Mouse (Mus musculus) ES-Bruce4 (cell line): ENCODE results near the gene Gm21762.
"Not testable (repeated sequence)": the region's sequence is repeated elsewhere in the genome, so short reads cannot be mapped to it uniquely, and the experiment has no call there.

ENCODE experiments used
- CTCF ChIP-seq: IDR thresholded peaks from one replicate; pipeline ENCODE4 v1.8.1; 2011; ENCODE audit warnings: low read depth, low read length
- EP300 ChIP-seq: IDR thresholded peaks from 2 replicates; pipeline ENCODE4 v1.6.1; 2011; ENCODE audit warnings: low read depth, low read length; ENCODE audit not compliant: insufficient read depth
- POLR2A ChIP-seq: IDR thresholded peaks from one replicate; pipeline ENCODE4 v1.8.1; 2011; ENCODE audit warnings: low read length; ENCODE audit not compliant: insufficient read depth

DNA sequence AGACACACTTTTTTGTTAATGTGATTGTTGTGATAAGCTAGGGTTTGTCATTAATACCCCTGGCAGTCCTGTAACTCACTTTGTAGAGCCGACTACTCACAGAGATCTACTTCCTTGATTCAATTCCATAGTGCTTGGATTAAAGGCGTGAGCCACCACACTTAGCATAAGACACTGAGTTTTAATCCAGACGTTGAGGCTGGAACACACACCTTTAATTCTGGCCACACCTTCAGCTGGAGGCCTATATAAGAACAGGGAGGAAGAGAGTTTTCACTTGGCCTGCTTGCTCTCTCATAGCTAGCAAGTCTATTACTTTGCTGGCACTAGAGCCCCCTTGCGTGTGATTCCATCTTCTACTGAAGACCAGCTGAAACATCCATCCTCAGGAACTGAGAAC lies 43.6 kb downstream of the Gm21762 start, which contains the start of gene Gm21818:
- TF ChIP-seq CTCF, POLR2A, EP300: not testable (repeated sequence)
